Mouse (Mus musculus): ENCODE data around the gene Plekhh2.

DNA sequence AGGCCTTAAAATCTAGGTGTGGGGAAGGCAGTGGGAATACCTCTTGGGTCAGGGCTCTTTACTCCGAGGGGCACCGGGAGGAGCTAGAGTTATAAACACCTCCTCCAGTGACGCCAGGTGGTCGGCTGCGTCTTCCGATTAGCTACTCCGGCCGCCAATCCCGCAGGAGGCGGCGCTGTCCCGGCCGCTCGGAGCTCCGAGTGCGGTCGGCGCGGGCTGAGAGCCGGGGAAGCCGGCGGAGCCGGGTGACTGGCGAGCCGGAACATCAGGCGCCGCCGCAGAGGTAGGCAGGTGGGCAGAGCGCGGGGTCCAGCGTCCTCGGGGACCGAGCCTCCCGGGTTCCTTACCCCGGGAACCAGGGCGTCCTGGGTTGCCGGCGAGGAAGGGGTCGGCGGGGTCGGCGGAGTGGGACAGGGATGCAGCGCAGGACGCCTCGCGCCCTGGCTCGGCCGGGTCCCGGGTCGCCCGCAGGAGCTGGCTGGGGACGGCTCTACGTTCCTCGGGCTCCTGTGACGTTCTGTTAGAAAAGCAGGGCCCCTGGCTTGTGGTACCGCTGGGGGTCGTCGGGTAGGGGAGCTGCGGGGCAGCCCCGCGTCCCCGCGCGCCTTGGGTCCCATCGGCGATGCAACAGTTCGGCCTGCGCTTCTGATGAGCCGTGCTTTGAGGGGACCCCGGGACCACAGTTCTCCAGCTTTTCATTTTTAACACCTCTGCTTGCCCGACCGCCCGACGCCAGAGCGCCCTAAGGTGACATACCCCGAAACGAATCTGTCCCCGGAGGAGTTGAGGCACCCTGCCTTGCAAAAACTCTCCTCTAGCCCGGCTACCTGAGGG lies at the start of gene Plekhh2:
- no peak for TF ChIP-seq CTCF (conservative IDR thresholded peaks at IDR 0.05; ENCODE audit: low read length)
- no peak for TF ChIP-seq NANOG (IDR thresholded peaks at IDR 0.05; ENCODE audit: borderline replicate concordance, low read length)
